Mouse (Mus musculus) lung, postnatal 0 days (tissue): ENCODE data around the gene Phf23.

ENCODE experiments used
- CTCF ChIP-seq: IDR thresholded peaks from 2 replicates; pipeline ENCODE4 v1.5.1; 2016; ENCODE audit warnings: antibody characterized with exemption, mild to moderate bottlenecking
- EP300 ChIP-seq: IDR thresholded peaks from 2 replicates; pipeline ENCODE4 v1.6.1; 2016; ENCODE audit warnings: antibody characterized with exemption, mild to moderate bottlenecking, control low read depth

- TF ChIP-seq CTCF (no peak), EP300 (no peak)
These were observed 834 bp downstream of the Phf23 start for GRCm38 (mm10) chr11:69996161-69997061.
